Mouse (Mus musculus): ENCODE measurements around the gene Qrsl1.

Gene Qrsl1

DNA sequence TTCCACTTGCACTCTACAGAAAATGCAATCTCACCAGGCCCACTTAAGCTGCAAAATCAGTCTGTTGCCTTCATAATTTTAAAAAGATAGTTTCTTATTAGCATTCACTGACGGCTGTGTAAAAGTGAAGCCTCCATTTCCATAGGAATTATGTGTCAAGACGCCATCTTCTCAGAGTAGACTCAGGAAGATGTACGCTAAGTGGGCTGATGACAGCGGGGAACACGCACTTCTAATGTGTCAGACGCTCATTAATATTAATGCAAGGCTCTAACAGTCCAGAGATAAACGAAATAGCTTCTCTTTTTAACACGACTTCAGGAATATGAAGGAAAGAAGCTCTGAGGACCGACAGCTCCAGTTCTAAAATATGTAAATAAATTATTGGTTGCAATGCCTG is 13.9 kb downstream of the Qrsl1 start:
- in situ Hi-C loops (cut with MboI; ENCODE audit: unreplicated experiment in 2 of 2), result loop anchor here in 1 of 2 experiments (10.0 kb wide), 1 partner anchor 53 kb away; no protein-coding TSS in a partner anchor

DNA sequence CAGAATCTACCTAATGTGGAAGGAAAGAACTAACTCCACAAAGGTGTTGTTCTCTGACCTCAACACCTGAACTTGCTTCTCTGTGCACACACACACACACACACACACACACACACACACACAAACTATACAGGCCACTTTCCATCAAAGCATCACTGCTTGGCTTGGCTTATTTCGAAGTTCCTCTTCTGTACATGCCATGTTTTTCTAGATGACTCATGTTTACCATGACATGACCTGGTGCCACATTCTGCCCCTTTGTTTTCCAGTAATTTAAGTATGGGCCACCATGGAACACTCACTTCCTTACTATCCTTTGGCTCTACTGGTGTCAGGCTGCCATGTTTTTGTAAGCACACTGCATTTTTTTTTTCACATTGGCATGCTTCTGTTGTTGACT is 30.1 kb downstream of the Qrsl1 start:
- in situ Hi-C loops (cut with MboI; ENCODE audit: unreplicated experiment in 2 of 2), result no loop called here

DNA sequence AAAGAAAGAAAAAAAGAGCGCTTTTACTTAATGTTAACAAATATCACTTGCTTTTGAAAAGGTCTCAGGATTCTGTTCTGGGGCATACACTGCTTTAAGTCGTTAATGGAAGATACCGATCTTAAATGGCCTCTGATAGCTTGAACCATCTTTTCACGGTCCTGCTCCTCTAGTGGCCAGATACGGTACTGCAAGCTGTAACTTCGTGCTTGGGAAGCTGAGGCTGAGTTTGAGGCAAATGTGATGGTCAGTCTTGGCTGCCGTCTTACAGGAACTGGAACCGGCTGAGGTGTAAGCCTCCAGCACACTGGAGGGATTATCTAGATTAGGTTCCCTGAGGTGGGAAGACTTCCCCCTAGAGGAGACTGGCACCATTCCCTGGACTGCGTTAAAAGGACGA is 30.8 kb downstream of the Qrsl1 start:
- in situ Hi-C loops (cut with MboI; ENCODE audit: unreplicated experiment in 2 of 2), result no loop called here

DNA sequence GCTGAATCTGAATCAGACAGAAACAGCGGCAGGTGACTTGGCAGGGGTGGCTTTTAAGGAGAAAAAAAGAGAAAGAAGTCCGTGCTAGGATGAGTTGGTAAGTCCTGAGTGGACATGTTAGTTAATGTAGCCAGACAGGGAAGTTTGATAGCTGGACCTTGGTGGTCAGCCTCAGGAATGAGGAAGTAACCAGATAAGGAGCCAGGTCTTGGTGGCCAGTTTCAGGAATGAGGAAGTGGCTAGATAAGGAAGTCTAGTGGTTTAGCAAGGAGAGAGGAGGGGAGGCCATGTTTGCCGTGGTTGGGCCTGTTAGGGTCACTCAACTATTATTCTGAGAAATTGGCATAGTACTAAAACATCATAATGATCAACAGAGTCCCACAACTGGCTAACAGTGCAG is 45.2 kb downstream of the Qrsl1 start:
- in situ Hi-C loops (cut with MboI; ENCODE audit: unreplicated experiment in 2 of 2), result no loop called here

DNA sequence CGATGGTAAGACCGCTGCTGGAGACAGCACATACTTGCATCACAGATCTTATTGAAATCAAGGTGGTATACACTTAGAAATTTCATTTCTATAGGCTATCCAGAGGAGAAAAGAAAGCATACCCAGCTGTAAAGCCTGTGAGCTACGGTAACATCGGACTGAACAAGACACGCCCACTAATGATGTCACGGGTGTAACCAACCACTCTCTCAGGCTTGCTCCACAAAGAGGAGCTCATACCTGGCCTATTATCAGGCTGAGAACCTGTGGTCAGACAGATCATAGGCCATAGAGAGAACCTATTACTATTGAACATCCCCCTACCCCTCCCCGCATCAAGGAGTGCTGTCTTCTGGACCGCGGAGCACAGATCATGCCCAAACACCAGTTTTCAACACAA is 45.6 kb downstream of the Qrsl1 start:
- in situ Hi-C loops (cut with MboI; ENCODE audit: unreplicated experiment in 2 of 2), result no loop called here

DNA sequence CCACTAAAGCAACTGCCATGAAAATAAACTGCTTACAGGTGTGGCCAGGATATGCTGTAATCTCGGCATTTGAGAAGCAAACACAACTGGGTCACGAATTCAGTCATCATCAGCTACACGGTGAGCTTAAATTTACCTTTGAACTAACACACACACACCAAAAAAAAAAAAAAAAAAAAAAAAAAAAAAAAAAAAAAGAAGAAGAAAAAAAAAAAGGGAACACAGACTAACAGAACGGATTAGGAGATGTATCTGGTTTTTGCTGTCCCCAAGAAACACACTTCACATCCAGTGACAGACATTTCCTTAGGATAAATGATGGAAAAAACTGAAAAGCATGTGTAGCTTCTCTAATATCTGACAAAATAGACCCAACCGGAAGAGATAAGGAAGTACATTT is 49.6 kb downstream of the Qrsl1 start:
- in situ Hi-C loops (cut with MboI; ENCODE audit: unreplicated experiment in 2 of 2), result no loop called here

DNA sequence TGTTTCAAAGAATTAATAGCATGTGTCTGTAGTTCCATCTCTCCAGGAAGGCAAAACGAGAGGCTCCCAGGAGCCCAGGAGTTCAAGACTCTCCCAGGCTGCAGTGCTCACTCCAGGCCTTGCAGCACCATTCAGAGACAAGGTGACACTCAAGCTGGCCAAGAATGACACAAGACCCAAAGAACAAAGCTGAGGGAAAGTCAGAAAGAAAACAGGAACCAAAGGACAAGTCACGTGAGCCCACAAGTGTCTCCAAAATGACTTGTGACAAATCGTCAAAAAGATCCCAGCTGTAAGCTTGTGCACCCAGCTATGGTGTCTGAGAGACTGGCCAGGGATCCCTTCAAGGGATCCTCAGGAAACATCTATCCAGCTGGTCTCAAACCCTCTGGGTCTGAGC is 52.1 kb downstream of the Qrsl1 start:
- in situ Hi-C loops (cut with MboI; ENCODE audit: unreplicated experiment in 2 of 2), result no loop called here

DNA sequence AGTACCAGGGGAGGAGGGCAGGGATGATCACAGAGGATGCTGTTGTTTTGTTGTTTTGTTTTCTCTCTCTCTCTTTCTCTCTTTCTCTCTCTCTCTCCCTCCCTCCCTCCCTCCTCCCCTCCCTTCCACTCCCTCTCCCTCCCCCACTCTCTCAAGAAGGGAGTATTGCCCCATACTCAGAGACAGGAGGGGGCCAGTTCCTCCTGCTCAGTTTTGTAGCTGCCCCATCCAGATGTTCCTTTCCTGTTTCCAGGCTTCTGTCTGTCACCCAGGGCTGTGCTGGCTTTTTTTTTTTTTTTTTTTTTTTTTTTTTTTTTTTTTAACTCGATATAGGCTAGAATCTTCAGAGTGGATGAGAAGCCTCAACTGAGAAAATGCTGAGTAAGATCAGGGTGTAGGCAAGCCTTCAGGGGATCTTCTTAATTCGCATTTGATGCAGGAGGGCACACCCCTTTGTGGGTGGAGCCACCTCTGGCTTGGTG is 55.4 kb downstream of the Qrsl1 start:
- in situ Hi-C loops (cut with MboI; ENCODE audit: unreplicated experiment in 2 of 2), result no loop called here

DNA sequence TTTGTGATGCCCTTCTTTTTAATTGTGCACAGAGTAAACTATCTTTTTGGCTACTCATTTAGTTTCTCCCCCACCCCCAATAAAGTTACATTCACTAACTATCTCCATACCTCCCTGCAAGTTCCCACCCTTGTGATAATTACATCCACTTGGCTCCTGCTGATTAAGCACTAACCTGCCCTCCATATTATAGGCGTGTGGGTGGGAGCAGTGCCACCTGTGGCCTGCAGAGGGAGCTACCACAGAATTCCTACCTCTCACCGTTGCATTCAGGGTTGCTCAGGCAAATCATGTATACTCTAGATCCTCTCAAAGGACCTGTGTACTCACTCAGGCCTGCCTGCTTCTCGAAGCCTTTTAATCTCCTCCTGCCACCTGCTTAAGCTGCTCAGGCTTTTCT is 56.1 kb downstream of the Qrsl1 start:
- in situ Hi-C loops (cut with MboI; ENCODE audit: unreplicated experiment in 2 of 2), result no loop called here

DNA sequence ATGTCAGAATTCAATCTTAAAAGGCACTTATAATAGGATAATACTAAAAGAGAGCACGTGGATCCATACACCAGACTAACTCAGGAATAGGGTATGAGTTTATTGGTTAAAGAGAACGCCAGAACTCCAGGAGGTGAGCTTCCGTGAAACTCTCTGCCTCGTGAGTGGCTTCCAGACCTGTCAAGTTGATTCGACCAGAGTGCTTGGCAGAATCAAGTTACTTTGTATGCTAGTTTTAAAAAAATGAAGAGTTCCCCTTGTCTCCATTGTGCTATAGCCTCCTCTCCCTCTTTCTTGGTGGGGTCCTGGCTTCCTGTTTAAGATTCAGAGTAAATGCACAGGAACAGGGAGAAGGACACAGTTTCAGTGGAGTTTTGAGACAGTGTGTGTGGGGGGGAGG is 60.1 kb downstream of the Qrsl1 start:
- in situ Hi-C loops (cut with MboI; ENCODE audit: unreplicated experiment in 2 of 2), result no loop called here

DNA sequence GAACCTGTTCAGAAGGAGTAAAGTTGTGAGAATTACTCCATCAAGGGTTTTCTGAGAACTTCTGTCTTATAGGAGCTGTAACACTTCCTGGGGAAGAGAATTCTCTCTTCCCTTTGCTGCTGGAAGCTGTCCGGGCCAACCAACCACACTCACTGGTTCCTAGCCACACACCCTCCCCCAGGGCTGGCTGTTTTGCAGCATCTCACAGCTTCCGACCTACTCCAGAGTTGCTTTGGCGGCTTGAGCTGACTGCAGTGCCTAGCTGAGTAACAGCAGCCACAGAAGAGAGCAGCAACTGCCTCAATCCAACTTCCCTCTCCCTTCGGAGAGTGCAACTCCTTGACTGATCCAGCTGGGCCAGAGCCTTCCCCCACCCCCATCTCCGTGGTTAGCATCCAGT is 68.7 kb downstream of the Qrsl1 start:
- in situ Hi-C loops (cut with MboI; ENCODE audit: unreplicated experiment in 2 of 2), result loop anchor here in 1 of 2 experiments (10.0 kb wide), 1 partner anchor 52 kb away; no protein-coding TSS in a partner anchor

DNA sequence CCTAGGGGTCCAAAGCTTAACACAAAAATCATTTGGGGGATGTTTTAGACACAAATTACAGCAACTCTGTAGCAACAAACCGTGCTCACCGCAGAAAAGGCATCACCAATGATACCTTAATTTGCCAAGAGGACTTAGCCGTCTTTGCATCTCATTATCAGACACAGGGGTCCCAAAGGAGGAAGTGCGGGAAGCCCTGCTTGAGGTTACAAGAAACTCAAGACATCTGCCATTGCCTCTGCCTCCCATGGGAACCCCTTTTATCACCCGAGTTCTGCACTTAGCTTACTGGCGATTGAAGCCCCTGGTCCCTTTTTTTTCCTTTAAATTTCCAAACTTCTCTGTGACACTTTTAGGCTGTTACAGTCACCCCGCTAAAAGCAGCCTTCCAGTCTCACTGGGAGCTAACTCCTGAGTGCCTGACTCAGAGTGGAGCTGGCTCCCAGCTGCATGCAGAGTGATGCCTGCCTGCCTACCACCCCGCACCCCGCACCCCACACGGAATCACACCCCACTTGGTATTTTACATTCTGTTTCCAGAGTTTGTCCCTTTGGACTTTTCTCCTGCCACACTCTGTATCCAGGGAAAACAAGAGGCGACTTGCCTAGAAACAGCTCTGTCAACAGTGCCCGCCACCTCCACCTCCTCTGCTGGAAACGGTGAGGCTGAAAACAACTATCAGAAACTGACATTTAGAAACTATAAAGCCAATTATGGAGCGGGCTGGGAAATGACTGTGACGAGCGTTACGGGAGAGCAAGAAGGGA is 71.1 kb downstream of the Qrsl1 start:
- in situ Hi-C loops (cut with MboI; ENCODE audit: unreplicated experiment in 2 of 2), result loop anchor here in 1 of 2 experiments (10.0 kb wide), 1 partner anchor 54 kb away; no protein-coding TSS in a partner anchor

DNA sequence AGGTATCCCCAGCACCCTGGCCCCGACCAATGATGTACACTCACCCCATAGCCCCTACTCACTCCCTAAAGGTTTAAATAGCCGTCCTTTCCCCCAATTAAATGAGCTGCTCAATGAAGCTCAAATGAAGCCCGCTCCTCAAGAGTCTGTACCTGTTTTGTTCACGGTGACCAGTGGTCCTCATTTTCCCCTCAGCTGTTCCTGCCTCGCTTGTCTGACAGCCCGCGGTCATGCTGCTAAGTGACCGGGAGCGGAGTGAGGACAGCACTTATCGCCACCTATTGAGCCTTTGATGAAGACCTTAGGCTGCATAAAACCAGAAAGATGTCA is 72.9 kb downstream of the Qrsl1 start:
- in situ Hi-C loops (cut with MboI; ENCODE audit: unreplicated experiment in 2 of 2), result loop anchor here (5.0 to 10.0 kb wide), 8 partner anchors 81 to 346 kb away; no protein-coding TSS in a partner anchor

DNA sequence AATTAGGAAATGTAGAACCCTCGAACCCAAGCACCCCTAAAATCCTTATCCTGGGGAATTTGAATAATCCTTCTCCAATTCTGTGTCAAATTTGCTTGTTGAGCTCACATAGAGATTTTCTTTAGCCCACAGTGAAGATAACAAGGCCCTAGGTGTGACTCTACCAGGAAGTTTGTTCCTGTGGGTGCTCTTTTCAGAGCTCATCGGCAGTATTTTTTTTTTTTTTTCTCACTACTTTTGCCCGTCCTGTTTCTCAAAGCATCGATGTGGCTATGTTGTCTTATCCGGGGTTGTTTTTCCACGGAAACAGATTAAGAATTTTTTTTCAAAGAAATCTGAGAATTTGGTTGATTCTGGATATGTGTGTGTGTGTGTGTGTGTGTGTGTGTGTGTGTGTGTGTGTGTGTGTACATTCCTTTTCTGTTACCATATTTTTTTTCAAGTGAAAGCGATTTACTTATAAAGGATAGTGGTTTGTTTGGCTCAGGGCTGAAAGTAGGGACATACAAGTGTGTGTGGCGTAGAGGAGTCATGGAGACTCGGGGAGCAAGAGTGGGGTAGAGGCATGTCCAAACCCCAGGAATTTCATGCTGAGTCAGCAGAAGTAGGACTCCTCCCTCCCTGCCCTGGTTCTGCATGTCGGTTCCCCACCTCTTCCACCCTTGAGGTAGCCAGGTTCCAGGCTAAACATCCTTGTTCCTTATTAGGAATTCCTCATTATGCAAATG is 73.4 kb downstream of the Qrsl1 start:
- in situ Hi-C loops (cut with MboI; ENCODE audit: unreplicated experiment in 2 of 2), result loop anchor here (5.0 to 10.0 kb wide), 8 partner anchors 81 to 346 kb away; no protein-coding TSS in a partner anchor

DNA sequence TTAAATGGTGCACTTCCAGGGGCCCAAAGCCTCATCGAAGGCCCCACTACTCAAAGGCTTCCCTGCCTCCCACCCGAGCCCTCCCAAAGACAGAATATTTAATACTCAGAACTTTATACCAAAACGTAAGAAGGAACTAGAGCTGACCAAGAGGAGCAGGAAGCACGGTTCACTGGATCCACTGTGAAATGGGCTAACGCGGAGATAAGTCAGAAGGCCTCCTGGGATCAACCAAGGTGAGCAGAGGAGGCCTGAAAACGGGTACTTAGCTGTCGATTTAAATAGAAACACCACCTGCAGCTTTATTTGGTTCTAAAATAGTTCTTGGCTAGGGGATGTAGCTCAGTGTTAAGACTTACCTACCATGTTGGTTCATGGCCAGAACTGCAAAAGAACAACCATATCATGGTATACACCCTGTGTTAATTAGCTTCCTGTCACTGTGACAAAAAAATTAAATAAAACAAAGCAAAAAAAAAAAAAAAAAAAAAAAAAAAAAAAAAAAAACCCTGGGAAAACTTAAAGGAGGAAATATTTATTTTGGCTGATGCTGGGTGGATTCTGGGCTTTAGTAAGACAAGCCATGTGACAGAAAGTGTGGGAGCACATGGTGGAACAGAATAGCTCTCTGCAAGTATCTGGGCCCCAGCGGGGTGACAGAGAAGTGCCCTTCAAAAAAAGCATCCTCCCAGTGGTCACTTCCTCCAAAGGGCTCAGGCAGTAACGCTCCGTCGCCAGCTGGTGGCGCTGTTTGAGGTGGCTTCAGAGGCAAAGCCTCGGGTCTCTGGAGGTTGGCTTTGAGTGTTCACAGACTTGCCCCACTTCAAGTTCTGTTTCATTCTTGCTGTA is 74.5 kb downstream of the Qrsl1 start:
- in situ Hi-C loops (cut with MboI; ENCODE audit: unreplicated experiment in 2 of 2), result loop anchor here (5.0 to 10.0 kb wide), 8 partner anchors 80 to 345 kb away; no protein-coding TSS in a partner anchor

DNA sequence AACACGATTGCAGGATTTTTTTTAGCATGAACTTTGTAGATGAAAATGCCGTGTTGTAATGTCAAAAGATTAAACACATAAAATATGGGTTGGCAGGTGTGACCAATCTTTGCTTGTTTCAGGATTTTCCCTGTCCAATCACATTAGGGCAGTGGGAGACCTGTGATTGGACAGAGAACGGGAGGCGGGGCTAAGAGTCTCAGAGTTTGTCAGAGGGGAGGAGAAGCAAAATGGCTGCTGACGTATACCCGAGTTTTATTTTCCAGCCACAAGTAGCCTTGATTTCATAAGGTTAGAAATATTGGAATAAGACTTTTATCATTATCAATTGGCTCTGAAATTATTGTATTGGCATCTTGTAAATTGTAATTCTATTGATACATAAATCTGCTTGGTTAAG is 75.8 kb downstream of the Qrsl1 start:
- in situ Hi-C loops (cut with MboI; ENCODE audit: unreplicated experiment in 2 of 2), result loop anchor here (5.0 to 10.0 kb wide), 8 partner anchors 78 to 343 kb away; no protein-coding TSS in a partner anchor

DNA sequence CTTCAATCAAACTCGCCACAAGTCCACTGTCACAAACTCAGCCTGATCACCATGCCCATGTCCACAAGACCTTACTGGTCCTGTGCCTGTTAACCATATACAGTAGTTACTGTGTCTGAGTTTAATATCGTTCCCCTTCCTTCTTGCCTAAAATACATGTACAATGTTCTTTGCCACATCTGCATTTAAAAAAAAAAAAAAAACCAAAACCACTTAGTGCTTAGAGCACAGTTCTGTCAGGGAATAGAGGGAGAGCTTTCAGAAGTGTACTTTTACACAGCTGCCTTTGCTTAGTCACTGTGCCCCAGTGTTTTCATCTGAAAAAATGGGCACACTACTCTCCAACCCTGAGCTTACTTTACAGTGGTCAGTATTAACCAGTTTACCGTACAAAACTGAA is 76.8 kb downstream of the Qrsl1 start:
- in situ Hi-C loops (cut with MboI; ENCODE audit: unreplicated experiment in 2 of 2), result loop anchor here (5.0 to 10.0 kb wide), 8 partner anchors 77 to 342 kb away; no protein-coding TSS in a partner anchor
